Mouse (Mus musculus) bone marrow, adult 2 months (tissue): Measurements from ENCODE around the gene Mybpc2. TPM values are rescaled to one million over a fixed set of nuclear protein-coding genes. Genes with fewer than 3 reads are reported as not detected.

ENCODE experiments used
- H3K27ac ChIP-seq: fragments of 200-500 bp; 2 replicates; pipeline ENCODE4 v1.5.1; 2012; ENCODE audit warnings: low read depth, mild to moderate bottlenecking, control low read depth, inconsistent platforms, low read length; ENCODE audit not compliant: control insufficient read depth, poor library complexity, insufficient read depth
- H3K4me1 ChIP-seq: fragments of 200-500 bp; 2 replicates; pipeline ENCODE4 v1.6.1; 2011; ENCODE audit warnings: low read length; ENCODE audit not compliant: control insufficient read depth, insufficient read depth
- H3K4me3 ChIP-seq: fragments of 200-500 bp; replicated peaks from 2 replicates; pipeline ENCODE3; 2011; ENCODE audit warnings: mild to moderate bottlenecking, low read depth, low read length, control low read depth; ENCODE audit not compliant: control insufficient read depth
- CTCF ChIP-seq: fragments of 200-500 bp; IDR thresholded peaks from 2 replicates; pipeline ENCODE4 v1.5.1; 2011; ENCODE audit warnings: low read length, control low read depth; ENCODE audit not compliant: control insufficient read depth, insufficient read depth
- POLR2A ChIP-seq: fragments of 200-500 bp; IDR thresholded peaks from 2 replicates; pipeline ENCODE4 v1.6.1; 2011; ENCODE audit warnings: low read depth, mild to moderate bottlenecking, control low read depth, low read length, borderline replicate concordance; ENCODE audit not compliant: control insufficient read depth
- WGBS: fragments of 180-500 bp; shearing (Covaris S2); methylation state at CpG from one replicate; pipeline ENCODE4 v1.1.7; 2018; 5-methylcytosine and 5-hydroxymethylcytosine counted together
- polyA plus RNA-seq: library from polyadenylated mRNA; stranded (reverse); fragments of >200 nt; gene quantifications from 2 replicates; pipeline ENCODE4 v1.2.4, GENCODE M21; 2011; ENCODE audit warnings: low replicate concordance; ENCODE audit not compliant: missing spikeins, insufficient read depth, insufficient read length

The Mybpc2 gene
- polyA plus RNA-seq, 1 experiment = 5.4 TPM

- Histone ChIP-seq H3K4me1 (no peaks in the 10 kb centered on the region; the same call in 1 of the 2 replicates), H3K27ac (no peak overlapping the region), H3K4me3 (no peak overlapping the region)
- 72% methylated on average over 20 of the region's 20 CpGs for WGBS
- no peak for TF ChIP-seq CTCF
- no peak for TF ChIP-seq POLR2A
Observed at GRCm38 (mm10) chr7:44500046-44500445, 24.4 kb downstream of the Mybpc2 start.

- H3K4me1 ChIP-seq = no peaks in the 10 kb centered on the region; the same call in 1 of the 2 replicates
- TF ChIP-seq POLR2A (no peak), CTCF (no peak)
- H3K4me3 ChIP-seq = no peak overlapping the region
- WGBS = 65% methylated on average over 1 of the region's 1 CpGs
- H3K27ac ChIP-seq = no peak overlapping the region
Observed at GRCm38 (mm10) chr7:44498922-44499321, 25.5 kb downstream of the Mybpc2 start.

- no peak for TF ChIP-seq CTCF
- no peak for TF ChIP-seq POLR2A
- H3K4me1 ChIP-seq = no peaks in the 10 kb centered on the region; the same call in 1 of the 2 replicates
- WGBS = 86% methylated on average over 10 of the region's 10 CpGs
- no peak overlapping the region for H3K4me3 ChIP-seq
- no peak overlapping the region; the same call in 1 of the 2 replicates for H3K27ac ChIP-seq
Observed at GRCm38 (mm10) chr7:44497361-44498055, 26.9 kb downstream of the Mybpc2 start.

GRCm38 (mm10) chr7:44496771-44497109 lies 27.7 kb downstream of the Mybpc2 start:
- H3K4me1 ChIP-seq = no peaks in the 10 kb centered on the region; the same call in 1 of the 2 replicates
- 2% methylated on average over 26 of the region's 26 CpGs for WGBS
- TF ChIP-seq POLR2A = no peak
- TF ChIP-seq CTCF = peak; percentile 13; the same call in 1 of the 2 replicates
- peak overlapping the region; percentile 80 for H3K4me3 ChIP-seq
- H3K27ac ChIP-seq = peak overlapping the region; percentile 95

- Histone ChIP-seq H3K4me3 (peak within 1 kb of the TSS; percentile 80), H3K4me1 (no peaks in the 10 kb centered on the region; the same call in 1 of the 2 replicates), H3K27ac (peak within 1 kb of the TSS; percentile 95)
- under 1% methylated on average over 58 of the region's 58 CpGs for WGBS
- TF ChIP-seq CTCF = no peak
- peak; percentile 52 for TF ChIP-seq POLR2A
Observed at GRCm38 (mm10) chr7:44495992-44496770, 28.3 kb downstream of the Mybpc2 start, which contains the start of the genes Emc10 and Fam71e1. TSS of gene Emc10 (minus strand) at chr7:44496529. TSS of gene Fam71e1 (plus strand) at chr7:44496581.

- TF ChIP-seq POLR2A (no peak), CTCF (no peak)
- 85% methylated on average over 7 of the region's 7 CpGs for WGBS
- no peaks in the 10 kb centered on the region; the same call in 1 of the 2 replicates for H3K4me1 ChIP-seq
- no peak overlapping the region for H3K4me3 ChIP-seq
- no peak overlapping the region for H3K27ac ChIP-seq
Observed at GRCm38 (mm10) chr7:44495086-44495485, 29.4 kb downstream of the Mybpc2 start.

- TF ChIP-seq CTCF = no peak
- TF ChIP-seq POLR2A = no peak
- H3K4me1 ChIP-seq = no peaks in the 10 kb centered on the region; the same call in 1 of the 2 replicates
- 92% methylated on average over 12 of the region's 12 CpGs for WGBS
- no peak overlapping the region for H3K27ac ChIP-seq
- H3K4me3 ChIP-seq = no peak overlapping the region
Observed at GRCm38 (mm10) chr7:44494681-44495080, 29.8 kb downstream of the Mybpc2 start.
